Mouse (Mus musculus): ENCODE data around the gene Rft1. TPM values are rescaled to one million over a fixed set of nuclear protein-coding genes. Genes with fewer than 3 reads are reported as not detected.

The Rft1 gene
- total RNA-seq (2021), result 10 to 100 TPM; 20.8 to 35.3 TPM
- long read RNA-seq, experiment 1, transcript Rft1-201 (13 exons, 2,387 nt), result major isoform, 14 of 25 reads
- long read RNA-seq, experiment 1, partial matches to known transcripts, result 2 of 25 reads
- long read RNA-seq, experiment 1, other reads (novel, unspliced or antisense), result 8 of 25 reads
- long read RNA-seq, experiment 2, transcript Rft1-201 (13 exons, 2,387 nt), result major isoform, 62 of 104 reads
- long read RNA-seq, experiment 2, partial matches to known transcripts, result 9 of 104 reads
- long read RNA-seq, experiment 2, other reads (novel, unspliced or antisense), result 28 of 104 reads

GRCm38 (mm10) chr14:30653943-30654659 lies at the start of gene Rft1:
Rft1 (plus strand) TSS chr14:30654360.
- peak; percentile 99 to 100 for DNase-seq (ENCODE audit: low spot score in 2 of 2)

GRCm38 (mm10) chr14:30606817-30607216 lies 47.3 kb upstream of the Rft1 start:
- no peak for DNase-seq (ENCODE audit: low spot score in 2 of 2)

GRCm38 (mm10) chr14:30607696-30608095 lies 46.5 kb upstream of the Rft1 start:
- DNase-seq (ENCODE audit: low spot score in 2 of 2), result no peak

GRCm38 (mm10) chr14:30608176-30608575 lies 46.0 kb upstream of the Rft1 start:
- DNase-seq (ENCODE audit: low spot score in 2 of 2), result no peak

GRCm38 (mm10) chr14:30609499-30609898 lies 44.7 kb upstream of the Rft1 start:
- no peak for DNase-seq (ENCODE audit: low spot score in 2 of 2)

- no peak for DNase-seq (ENCODE audit: low spot score in 2 of 2)
Observed at GRCm38 (mm10) chr14:30610304-30610703, 43.9 kb upstream of the Rft1 start.

- no peak for DNase-seq (ENCODE audit: low spot score in 2 of 2)
Observed at GRCm38 (mm10) chr14:30610940-30611339, 43.2 kb upstream of the Rft1 start.

GRCm38 (mm10) chr14:30612523-30612922 lies 41.6 kb upstream of the Rft1 start:
- DNase-seq (ENCODE audit: low spot score in 2 of 2), result peak; percentile 87 to 90

- DNase-seq (ENCODE audit: low spot score in 2 of 2), result no peak
Observed at GRCm38 (mm10) chr14:30612962-30613715, 41.0 kb upstream of the Rft1 start.

GRCm38 (mm10) chr14:30616751-30617150 lies 37.4 kb upstream of the Rft1 start:
- no peak for DNase-seq (ENCODE audit: low spot score in 2 of 2)

GRCm38 (mm10) chr14:30618746-30619275 lies 35.3 kb upstream of the Rft1 start:
- no peak for DNase-seq (ENCODE audit: low spot score in 2 of 2)

- no peak for DNase-seq (ENCODE audit: low spot score in 2 of 2)
Observed at GRCm38 (mm10) chr14:30619982-30620578, 34.1 kb upstream of the Rft1 start.

- DNase-seq (ENCODE audit: low spot score in 2 of 2), result no peak
Observed at GRCm38 (mm10) chr14:30622130-30622529, 32.0 kb upstream of the Rft1 start.

GRCm38 (mm10) chr14:30622556-30622955 lies 31.6 kb upstream of the Rft1 start:
- DNase-seq (ENCODE audit: low spot score in 2 of 2), result no peak

GRCm38 (mm10) chr14:30624277-30624721 lies 29.9 kb upstream of the Rft1 start:
- no peak for DNase-seq (ENCODE audit: low spot score in 2 of 2)

GRCm38 (mm10) chr14:30625131-30625807 lies 28.9 kb upstream of the Rft1 start:
- peak; percentile 57 to 64 for DNase-seq (ENCODE audit: low spot score in 2 of 2)

GRCm38 (mm10) chr14:30625856-30626726 lies 28.1 kb upstream of the Rft1 start, which contains the start of gene Prkcd:
Prkcd (minus strand) TSS chr14:30626210.
- peak; percentile 85 for DNase-seq (ENCODE audit: low spot score in 2 of 2)

- no peak for DNase-seq (ENCODE audit: low spot score in 2 of 2)
Observed at GRCm38 (mm10) chr14:30626756-30627742, 27.1 kb upstream of the Rft1 start.

All from adrenal gland, adult 18-20 months (tissue).